Mouse (Mus musculus): ENCODE data around the gene Pip4k2a. TPM values are rescaled to one million over a fixed set of nuclear protein-coding genes. Genes with fewer than 3 reads are reported as not detected.
A peak's percentile ranks its signal among the peaks of the same experiment; 100 is the strongest.

Pip4k2a gene
- polyA plus RNA-seq, 1 experiment from 2014 or later: 8.3 TPM

DNA sequence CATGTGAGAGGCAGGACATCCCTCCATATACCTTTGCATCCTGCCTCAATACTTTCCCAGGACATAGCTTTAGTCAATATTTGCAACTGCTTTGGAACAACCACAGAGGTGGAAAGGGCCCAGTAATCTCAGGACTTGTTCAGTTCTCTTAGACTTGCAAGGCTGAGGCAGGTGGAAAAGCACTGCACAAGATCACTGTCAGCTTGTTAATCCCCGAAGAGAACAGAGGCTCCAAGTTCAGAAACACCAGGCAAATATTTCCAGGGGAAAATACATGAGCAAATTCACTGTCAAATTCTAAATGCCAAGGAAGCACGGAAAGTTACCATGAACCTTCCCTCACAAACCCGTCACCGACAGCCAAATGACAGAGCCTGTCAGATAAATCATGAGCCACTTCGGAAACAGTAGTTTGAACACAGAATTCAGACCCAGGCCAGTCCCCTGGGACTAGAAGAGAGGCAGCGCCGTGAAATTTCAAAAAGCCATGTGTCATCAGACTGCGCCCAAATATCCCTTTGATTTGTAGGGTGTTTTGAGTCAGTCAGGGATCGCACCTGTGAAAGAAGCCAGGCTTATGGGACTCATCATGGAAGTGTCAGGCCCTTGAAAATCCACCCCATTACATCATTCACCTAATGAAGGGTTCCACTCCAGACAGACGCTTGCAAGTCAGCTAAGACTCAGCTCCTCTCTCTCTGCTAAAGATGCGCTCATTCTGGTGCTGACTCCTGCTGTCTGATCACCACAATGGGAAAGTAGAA, 184.1 kb downstream of the Pip4k2a start:
- peak; percentile 44; the same call in 1 of the 2 replicates for ATAC-seq

DNA sequence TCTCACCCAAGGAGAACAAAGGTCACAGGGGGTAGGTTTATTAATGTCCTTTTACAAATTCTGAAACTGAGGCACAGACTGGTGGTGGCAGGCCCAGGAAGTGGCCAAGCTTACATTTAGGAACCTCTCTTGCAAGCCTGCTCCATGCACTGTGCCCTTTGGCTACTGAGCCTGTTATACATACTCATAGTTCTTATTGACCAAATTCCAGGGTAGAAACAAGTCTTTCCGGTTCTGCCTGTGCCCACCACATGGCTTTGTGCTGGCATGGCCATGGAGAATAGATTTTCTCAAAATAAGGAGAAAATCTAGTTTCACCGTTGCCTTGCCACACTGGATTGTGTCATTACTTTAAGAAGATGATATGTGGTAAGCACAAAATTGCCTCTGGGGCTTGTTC, 190.0 kb downstream of the Pip4k2a start:
- H3K36me3 ChIP-seq: no peaks in the 10 kb centered on the region

More for the DNA sequence above, 184.1 kb downstream of the Pip4k2a start:
- Histone ChIP-seq H3K4me1 (replicated peaks) (no peaks in the 10 kb centered on the region), H3K9me3 (no peaks in the 10 kb centered on the region), H3K36me3 (no peaks in the 10 kb centered on the region), H3K27me3 (no peaks in the 10 kb centered on the region), H3K27ac (no peak overlapping the region), H3K4me3 (replicated peaks) (no peak overlapping the region), H3K4me2 (replicated peaks) (no peak overlapping the region), H3K9ac (replicated peaks) (no peak overlapping the region)
- WGBS: 77% methylated on average over 11 of the region's 11 CpGs

DNA sequence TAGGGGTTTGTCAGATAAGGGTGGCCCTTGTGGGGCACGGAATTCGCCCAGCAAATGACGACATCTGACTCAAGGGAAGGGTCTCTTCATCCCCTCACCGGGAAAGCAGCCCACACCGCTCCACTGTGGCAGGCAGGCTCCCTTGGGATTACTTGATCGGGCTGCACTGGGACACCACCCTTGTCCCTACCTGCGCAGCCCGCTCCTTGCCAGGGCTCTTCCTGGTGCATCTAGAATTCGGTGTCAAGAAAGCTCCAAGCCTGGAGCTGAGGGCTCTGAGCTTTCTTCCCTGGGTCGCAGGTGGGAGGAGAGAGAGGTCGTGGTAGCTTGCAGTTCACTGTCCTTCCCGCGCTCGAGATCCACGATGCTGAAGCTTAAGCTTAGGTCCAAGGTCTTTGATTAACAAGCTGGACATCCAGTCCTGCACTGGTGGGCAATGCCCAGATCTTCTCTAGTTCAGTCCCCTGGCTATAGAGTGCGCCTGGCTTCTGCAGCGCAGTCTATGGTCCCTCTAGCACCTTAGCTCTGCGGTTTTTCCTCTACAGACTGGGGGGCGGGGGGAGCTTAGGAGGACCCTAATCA, 196.6 kb downstream of the Pip4k2a start:
- peak overlapping the region; percentile 66 for H3K4me2 ChIP-seq (replicated peaks)
- H3K9ac ChIP-seq (replicated peaks): peak overlapping the region; percentile 45; the same call in 1 of the 2 replicates
- H3K9me3 ChIP-seq: no peaks in the 10 kb centered on the region
- 5% methylated on average over 19 of the region's 19 CpGs for WGBS
- H3K36me3 ChIP-seq: no peaks in the 10 kb centered on the region
- H3K27ac ChIP-seq: peak overlapping the region; percentile 92
- peaks cover 42% of the 10 kb centered on the region for H3K4me1 ChIP-seq (replicated peaks)
- peak; percentile 34 for ATAC-seq
- 0 out of 2 replicates have a peak, but pooled peaks cover 3% of the 10 kb centered on the region for H3K27me3 ChIP-seq
- H3K4me3 ChIP-seq (replicated peaks): peak overlapping the region; percentile 42

More for the DNA sequence above, 190.0 kb downstream of the Pip4k2a start:
- H3K9ac ChIP-seq (replicated peaks): no peak overlapping the region
- H3K4me2 ChIP-seq (replicated peaks): no peak overlapping the region
- H3K4me1 ChIP-seq (replicated peaks): no peaks in the 10 kb centered on the region
- ATAC-seq: no peak
- WGBS: 86% methylated on average over 2 of the region's 2 CpGs
- 0 out of 2 replicates have a peak, but pooled peaks cover 3% of the 10 kb centered on the region for H3K27me3 ChIP-seq
- no peak overlapping the region for H3K27ac ChIP-seq
- no peaks in the 10 kb centered on the region for H3K9me3 ChIP-seq
- no peak overlapping the region for H3K4me3 ChIP-seq (replicated peaks)

DNA sequence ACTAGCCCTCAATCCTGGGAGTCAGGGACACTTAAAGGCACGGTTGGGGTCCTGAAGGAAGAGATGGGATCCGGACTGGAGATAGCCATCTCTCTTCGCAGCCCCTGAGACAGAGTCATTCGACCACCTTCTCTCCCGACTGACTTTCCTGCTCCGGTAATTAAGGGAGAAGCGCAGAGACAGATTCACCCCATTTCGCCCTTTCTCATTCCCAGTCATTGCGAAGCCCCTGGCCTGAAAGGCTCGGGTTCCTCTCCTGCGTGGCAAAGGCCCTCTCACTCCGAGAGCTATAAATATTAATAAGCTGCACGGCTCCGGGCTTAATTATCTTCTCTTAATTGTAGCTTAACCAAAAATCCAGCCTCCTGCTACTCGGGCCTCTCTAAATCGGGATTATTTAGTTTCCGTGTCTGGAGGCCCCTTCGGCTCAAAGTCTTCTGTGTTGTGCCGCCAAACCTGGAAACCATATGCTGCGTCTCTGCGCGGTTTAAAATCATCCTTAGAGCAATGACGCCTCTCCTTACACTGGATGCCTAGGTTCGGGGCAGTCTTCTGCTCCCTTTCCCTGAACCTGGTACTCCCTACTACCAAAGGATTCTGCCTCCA, 197.2 kb downstream of the Pip4k2a start:
- Histone ChIP-seq H3K9me3 (no peaks in the 10 kb centered on the region), H3K4me2 (replicated peaks) (peak overlapping the region; percentile 66), H3K4me1 (replicated peaks) (peaks cover 42% of the 10 kb centered on the region), H3K36me3 (no peaks in the 10 kb centered on the region), H3K27ac (peak overlapping the region; percentile 92), H3K4me3 (replicated peaks) (peak overlapping the region; percentile 42), H3K9ac (replicated peaks) (peak overlapping the region; percentile 66), H3K27me3 (peaks cover 5% of the 10 kb centered on the region)
- ATAC-seq: peak; percentile 32
- WGBS: under 1% methylated on average over 24 of the region's 24 CpGs

DNA sequence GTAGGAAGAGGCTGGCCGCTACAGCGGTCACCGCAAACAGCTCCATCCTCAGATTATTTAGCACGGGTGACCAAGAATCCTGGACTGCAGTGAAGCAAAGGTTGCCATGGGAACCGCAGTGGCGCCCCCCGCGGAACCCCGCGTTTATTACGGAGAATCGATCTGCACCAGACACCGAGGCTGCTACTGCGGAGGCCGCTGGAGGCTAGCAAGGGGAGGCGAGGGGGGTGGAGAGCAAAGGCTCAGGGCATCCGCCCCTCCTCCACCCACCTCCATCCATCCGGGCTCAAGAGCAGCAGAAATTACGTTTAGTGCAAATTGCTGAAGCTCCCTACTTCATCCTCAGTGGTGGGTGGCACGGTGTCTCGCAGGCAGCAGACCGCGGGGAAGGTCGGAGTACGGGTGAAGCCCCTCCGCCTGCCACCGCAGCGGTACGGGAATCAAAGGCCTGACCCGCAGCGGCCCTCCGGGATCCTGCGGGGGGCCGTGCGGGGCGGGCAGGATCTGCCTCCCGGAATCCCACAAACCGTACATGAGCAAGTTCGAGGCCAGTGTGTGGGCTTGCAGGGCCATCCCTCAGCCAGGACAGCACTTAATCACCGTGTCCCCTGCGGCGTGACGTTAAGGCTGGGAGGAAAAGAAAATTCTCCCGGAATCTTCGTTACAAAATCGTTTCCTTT, 197.8 kb downstream of the Pip4k2a start:
- peak overlapping the region; percentile 42 for H3K4me3 ChIP-seq (replicated peaks)
- H3K27me3 ChIP-seq: peaks cover 12% of the 10 kb centered on the region
- no peaks in the 10 kb centered on the region for H3K9me3 ChIP-seq
- peak overlapping the region; percentile 66 for H3K4me2 ChIP-seq (replicated peaks)
- H3K4me1 ChIP-seq (replicated peaks): peaks cover 42% of the 10 kb centered on the region
- ATAC-seq: peak; percentile 83
- WGBS: under 1% methylated on average over 42 of the region's 46 CpGs
- H3K9ac ChIP-seq (replicated peaks): peak overlapping the region; percentile 66
- peak overlapping the region; percentile 92 for H3K27ac ChIP-seq
- H3K36me3 ChIP-seq: no peaks in the 10 kb centered on the region

DNA sequence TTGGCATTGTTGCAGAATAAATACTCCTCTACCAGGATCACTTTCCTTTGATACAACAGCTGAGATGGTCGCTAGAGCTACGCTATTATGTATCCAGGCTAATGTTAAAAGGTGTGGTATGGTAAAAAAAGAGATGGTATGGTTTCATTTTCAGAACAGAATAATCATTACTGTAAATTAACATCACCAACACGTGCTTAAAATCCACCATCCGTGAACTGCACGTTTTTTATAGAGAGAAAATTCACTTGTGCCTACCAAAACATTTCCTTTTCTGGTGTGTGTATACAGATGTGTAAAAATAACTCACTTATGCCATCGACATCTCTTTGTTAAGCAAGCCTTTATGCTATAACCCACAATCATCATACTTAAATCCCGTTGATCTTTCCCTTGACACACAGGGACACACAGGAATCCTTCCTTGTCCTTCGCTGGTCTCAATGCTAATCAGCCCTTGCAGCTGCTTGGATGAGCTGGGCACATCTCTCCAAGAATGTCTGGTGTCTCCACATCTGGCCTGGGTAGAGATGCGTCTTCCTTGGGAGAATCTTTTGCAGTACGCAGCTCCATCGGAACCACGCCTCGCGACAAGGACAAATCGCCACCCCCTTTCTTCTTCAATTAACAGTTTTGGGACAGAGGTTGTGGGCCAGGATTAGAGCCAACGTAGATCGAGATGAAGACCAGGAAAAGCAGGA, 198.5 kb downstream of the Pip4k2a start:
- peak overlapping the region; percentile 92 for H3K27ac ChIP-seq
- peaks cover 13% of the 10 kb centered on the region for H3K27me3 ChIP-seq
- peak overlapping the region; percentile 66 for H3K4me2 ChIP-seq (replicated peaks)
- peak overlapping the region; percentile 42 for H3K4me3 ChIP-seq (replicated peaks)
- H3K9me3 ChIP-seq: no peaks in the 10 kb centered on the region
- peaks cover 42% of the 10 kb centered on the region for H3K4me1 ChIP-seq (replicated peaks)
- H3K36me3 ChIP-seq: no peaks in the 10 kb centered on the region
- ATAC-seq: peak; percentile 44
- H3K9ac ChIP-seq (replicated peaks): peak overlapping the region; percentile 66
- WGBS: 7% methylated on average over 17 of the region's 17 CpGs

DNA sequence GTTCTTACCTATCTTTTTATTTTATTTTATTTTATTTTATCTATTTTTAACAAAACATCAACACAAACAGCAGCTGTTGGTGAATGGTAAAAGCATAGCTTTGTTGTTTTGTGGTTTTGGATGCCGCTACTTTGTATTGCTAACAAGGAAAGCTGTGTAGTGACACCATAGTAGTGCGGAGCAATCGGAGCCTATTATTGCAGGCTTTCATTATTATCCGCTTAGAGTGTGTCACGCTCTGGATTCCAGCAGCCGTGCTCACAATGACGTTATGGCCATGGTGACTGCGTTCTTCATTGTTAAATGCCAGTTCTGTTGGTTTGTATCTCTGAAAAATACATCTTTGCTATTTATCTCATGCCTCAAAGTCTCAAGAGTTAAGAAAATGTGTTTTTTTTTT, 200.2 kb downstream of the Pip4k2a start:
- ATAC-seq: no peak
- Histone ChIP-seq H3K4me1 (replicated peaks) (peaks cover 42% of the 10 kb centered on the region), H3K27ac (0 out of 2 replicates have a peak overlapping the region, but pooled peaks have one; percentile 12), H3K4me3 (replicated peaks) (no peak overlapping the region), H3K4me2 (replicated peaks) (peak overlapping the region; percentile 29), H3K36me3 (no peaks in the 10 kb centered on the region), H3K27me3 (peaks cover 13% of the 10 kb centered on the region), H3K9ac (replicated peaks) (no peak overlapping the region), H3K9me3 (no peaks in the 10 kb centered on the region)
- WGBS: 8% methylated on average over 8 of the region's 8 CpGs

DNA sequence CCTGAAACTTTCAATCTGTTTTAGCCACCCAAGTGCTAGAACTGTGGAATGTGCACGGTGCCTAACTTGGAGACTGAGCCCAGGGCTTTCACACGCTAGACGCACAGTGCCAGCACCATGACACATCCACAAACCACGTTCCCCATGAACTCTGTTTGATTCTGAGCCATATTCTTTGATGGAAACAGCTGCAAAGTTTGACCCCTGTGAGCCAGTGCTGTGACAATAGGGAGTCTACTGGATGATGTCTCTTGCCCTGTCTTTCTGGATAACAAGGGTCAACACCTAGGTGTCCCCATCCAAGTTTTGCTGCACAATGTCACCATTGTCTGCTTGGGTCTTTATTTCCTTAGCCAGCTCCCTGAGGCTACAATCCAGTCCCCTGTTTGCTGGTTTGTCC, 203.7 kb downstream of the Pip4k2a start:
- WGBS: 81% methylated on average over 4 of the region's 4 CpGs
- Histone ChIP-seq H3K9ac (replicated peaks) (no peak overlapping the region), H3K9me3 (no peaks in the 10 kb centered on the region), H3K4me1 (replicated peaks) (peaks cover 14% of the 10 kb centered on the region), H3K27ac (no peak overlapping the region), H3K4me3 (replicated peaks) (no peak overlapping the region), H3K4me2 (replicated peaks) (no peak overlapping the region), H3K36me3 (no peaks in the 10 kb centered on the region), H3K27me3 (peaks cover 13% of the 10 kb centered on the region)
- ATAC-seq: no peak

Other genes with a start within 250 kb of the Pip4k2a start
- 0.32 and 0.58 TPM in 2 replicates for gene 4930426L09Rik, start 217 bp upstream of the Pip4k2a start, polyA plus RNA-seq (2015; fragmentation: Nextera tagmentation; extraction: Ambion mirVana)
- gene Armc3, start 201.2 kb upstream of the Pip4k2a start, polyA plus RNA-seq (2015; fragmentation: Nextera tagmentation; extraction: Ambion mirVana): 0.90 and 1.7 TPM in 2 replicates

All from midbrain, embryonic 13.5 days (tissue).